Mouse (Mus musculus): ENCODE measurements around the gene Hivep3.

DNA sequence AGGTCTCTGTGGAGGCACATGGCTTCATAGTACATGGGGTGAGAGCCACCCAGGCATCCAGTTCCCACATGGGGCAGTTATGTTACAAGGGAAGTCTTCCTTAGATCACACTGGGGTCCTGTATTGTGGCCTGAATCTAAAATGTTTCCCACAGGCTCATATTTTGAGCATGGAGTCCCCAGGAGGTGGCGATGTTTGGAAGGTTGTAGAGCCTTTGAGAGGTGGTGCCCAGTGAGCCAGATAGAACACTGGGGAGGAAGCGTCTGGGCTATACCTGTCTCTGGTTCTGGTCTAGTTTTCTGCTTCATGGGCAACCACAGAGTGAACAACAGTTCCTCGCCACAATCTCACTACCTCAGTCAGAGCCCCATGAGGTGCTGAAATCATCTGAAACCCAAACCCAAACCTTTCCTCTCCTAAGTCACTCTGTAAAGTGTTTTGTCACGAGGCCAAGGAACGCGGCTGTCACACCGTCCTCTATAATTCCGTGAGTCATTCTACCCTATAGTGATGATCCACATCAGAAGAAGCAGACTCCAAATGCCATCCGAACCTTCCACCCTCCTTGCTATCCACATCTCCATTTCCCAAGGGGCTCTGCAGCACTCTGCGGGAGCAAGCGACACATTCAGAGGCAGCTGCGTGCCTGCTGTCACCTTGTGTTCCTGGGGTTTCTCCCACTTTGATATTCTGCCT, 187.6 kb downstream of the Hivep3 start:
- TF ChIP-seq EP300 (IDR thresholded peaks at IDR 0.05; ENCODE audit: insufficient read depth, low read depth, low read length) (no peak), POLR2A (IDR thresholded peaks at IDR 0.05; ENCODE audit: insufficient read depth, low read depth, low read length) (no peak)
